Mouse (Mus musculus) 3134 (cell line): ENCODE measurements around the gene Slc35b1.

ENCODE experiments used
- DNase-seq: peaks from one replicate; pipeline ENCODE4 v3.0.0-alpha.2; 2011; ENCODE audit warnings: low spot score; ENCODE audit not compliant: insufficient read length; ENCODE audit errors: extremely low read depth

Gene Slc35b1

DNA sequence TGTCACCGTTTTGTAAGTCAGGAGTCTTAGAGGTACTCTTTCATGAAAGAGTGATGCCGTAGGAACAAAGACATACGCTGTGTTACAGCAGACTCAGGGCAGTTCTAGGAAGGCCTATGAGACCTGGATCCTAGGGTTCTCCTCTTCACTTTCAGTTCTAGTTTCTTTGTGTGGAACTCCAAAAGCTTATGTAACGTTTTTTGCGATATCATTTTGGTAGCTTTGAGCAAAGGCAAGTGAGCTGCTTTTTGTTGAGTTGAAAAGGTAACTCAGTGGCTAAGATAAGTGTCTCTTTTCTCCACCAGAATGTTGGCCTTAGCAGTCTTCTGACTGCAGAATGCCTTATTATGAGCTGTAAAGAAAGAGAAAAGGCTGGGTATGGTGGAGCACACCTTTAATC lies 32.8 kb downstream of the Slc35b1 start:
- no peak for DNase-seq

DNA sequence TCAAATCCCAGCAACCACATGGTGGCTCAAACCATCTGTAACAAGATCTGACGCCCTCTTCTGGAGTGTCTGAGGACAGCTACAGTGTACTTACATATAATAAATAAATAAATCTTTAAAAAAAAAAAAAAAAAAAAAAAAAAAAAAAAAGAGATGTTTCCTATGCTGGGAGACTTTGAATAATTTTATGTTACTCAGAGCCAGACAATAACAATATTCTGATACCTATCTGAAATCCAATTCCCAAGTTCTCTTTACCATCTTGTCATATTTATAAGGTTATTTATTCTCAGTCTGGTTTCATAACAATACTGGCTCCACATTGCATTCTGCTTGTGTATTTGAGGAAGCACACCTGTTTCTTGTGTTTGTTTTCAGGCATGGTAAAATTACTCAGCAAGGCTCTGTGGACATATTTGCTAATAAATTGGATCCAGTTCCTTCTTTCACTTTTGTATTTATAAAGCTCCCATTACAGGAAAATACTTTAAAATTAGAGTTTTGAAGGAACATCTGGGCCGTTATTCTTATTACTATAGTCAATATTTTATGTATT lies 36.5 kb downstream of the Slc35b1 start:
- DNase-seq, result no peak

GRCm38 (mm10) chr11:95423505-95423904 lies 39.0 kb downstream of the Slc35b1 start:
- DNase-seq, result no peak

DNA sequence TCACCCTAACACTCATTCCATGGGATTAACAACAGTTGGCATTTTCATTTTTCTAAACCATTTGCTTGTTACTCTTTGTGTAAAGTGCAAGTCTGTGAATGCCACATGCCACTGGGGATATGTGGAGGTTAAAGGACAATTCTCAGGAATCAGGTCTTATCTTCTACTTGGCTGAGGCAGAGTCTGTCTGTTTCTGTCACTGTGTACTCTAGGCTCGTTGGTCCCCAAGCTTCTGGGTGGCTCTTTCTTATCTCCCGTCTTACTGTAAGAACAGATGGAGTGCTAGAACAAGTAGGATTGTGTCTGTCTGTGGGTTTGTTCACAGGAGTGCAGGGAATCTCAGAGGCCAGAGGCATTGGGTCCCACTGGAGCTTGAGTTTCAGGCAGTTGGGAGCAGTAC lies 46.9 kb downstream of the Slc35b1 start:
- no peak for DNase-seq

DNA sequence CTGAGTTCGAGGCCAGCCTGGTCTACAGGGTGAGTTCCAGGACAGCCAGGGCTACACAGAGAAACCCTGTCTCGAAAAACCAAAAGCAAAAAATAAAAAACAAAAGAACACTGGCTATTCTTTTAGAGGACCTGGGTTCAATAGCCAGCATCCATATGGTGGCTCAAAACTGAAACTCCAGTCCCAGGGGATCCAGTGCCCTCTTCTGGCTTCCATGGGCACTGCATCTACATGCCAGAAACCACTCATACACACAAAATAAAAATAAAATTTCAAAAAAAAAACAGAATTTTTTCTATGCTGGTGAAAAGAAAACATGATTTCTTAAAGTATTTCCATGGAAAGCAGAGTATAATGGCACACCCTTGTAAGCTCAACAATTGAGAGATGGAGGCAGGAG lies 47.7 kb downstream of the Slc35b1 start:
- no peak for DNase-seq
